Mouse (Mus musculus): Measurements from ENCODE around the gene Cplx1.

DNA sequence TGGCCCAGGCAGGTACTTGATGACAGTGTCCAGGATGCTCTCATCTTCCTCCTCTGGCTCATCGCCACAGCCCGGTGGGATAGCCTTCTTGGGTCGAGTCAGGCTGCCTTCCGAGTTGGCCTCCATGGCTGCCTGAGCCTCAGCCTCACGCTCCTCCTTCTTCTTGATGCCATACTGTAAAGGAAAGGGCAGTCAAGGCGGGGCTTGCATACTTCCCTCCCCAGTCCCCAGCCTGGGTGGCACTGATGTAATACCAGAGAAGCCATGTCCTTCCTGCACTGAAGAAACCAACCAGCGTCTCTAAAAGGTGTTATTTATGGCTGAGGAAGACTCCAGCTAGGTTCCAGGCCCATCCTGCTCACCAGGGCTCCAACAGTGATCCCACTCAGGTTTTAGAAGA, 29.7 kb downstream of the Cplx1 start:
- no peak for TF ChIP-seq ZNF384 (IDR thresholded peaks at IDR 0.05; ENCODE audit: low read depth, low read length)
- no peak for TF ChIP-seq ZC3H11A (IDR thresholded peaks at IDR 0.05; ENCODE audit: low read depth, low read length)
- TF ChIP-seq JUND (IDR thresholded peaks at IDR 0.05; ENCODE audit: low read depth, low read length) = no peak
- TF ChIP-seq CTCF (IDR thresholded peaks at IDR 0.05 in 2 of 3, conservative IDR thresholded peaks at IDR 0.05 in 1 of 3; ENCODE audit: control insufficient read depth in 1 of 3, insufficient read depth in 1 of 3, low read depth in 2 of 3, low read length in 3 of 3, poor library complexity in 1 of 3, severe bottlenecking in 1 of 3) = no peak
- TF ChIP-seq POLR2A (IDR thresholded peaks at IDR 0.05; ENCODE audit: control insufficient read depth in 1 of 2, insufficient read depth in 1 of 2, low read depth in 1 of 2, low read length in 2 of 2, poor library complexity in 1 of 2) = no peak
- no peak for TF ChIP-seq USF2 (IDR thresholded peaks at IDR 0.05; ENCODE audit: borderline replicate concordance in 1 of 2, insufficient read depth in 1 of 2, low read depth in 1 of 2, low read length in 2 of 2)
- TF ChIP-seq SIN3A (IDR thresholded peaks at IDR 0.05; ENCODE audit: low read length) = no peak

All from MEL (cell line).